Mouse (Mus musculus): Measurements from ENCODE around the gene C330021F23Rik.

C330021F23Rik gene

DNA sequence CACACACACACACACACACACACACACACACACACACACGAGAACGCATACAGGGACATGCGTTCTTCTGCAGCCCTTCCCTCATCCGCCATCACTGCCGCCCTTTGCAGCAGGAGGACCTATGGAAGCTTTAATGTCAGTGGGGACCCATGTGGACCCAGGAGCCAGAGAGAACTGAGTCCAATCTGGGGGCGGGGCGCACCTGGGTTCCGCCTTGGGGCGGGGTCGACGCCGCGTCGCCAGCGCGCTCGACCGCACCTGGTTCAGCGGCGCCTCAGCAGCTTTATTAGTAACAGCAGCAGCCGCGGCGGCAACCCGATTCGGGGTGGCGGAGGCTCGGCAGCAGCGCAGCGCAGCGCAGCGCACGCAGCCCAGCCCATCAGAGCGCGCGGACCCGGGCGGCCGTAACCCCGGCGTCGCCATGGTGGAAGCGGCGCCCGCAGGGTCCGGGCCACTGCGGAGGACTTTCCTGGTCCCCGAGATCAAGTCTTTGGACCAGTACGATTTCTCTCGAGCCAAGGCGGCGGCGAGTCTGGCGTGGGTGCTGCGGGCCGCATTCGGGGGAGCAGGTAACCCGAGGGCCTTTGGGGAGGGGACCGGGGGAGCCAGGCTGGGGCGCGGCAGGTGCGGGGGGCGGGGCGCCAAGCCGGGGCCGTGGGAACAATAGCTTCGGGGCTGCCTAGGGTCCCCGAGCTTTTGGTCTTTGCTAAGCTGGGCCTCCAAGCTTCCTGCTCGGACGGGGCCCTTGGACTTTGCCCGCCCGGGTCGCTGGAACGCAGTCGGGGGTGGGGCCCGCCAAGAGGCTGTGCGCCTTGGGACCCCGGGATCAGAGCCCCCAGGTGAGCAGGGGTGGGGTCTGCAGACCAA lies 19.8 kb downstream of the C330021F23Rik start:
- in situ Hi-C loops (cut with MboI): no loop called here

GRCm38 (mm10) chr8:3588258-3588633 lies 20.5 kb downstream of the C330021F23Rik start:
- in situ Hi-C loops (cut with MboI): no loop called here

GRCm38 (mm10) chr8:3593470-3593869 lies 25.7 kb downstream of the C330021F23Rik start:
- in situ Hi-C loops (cut with MboI): no loop called here

- in situ Hi-C loops (cut with MboI): no loop called here
These were observed 26.7 kb downstream of the C330021F23Rik start for GRCm38 (mm10) chr8:3594466-3594865.

DNA sequence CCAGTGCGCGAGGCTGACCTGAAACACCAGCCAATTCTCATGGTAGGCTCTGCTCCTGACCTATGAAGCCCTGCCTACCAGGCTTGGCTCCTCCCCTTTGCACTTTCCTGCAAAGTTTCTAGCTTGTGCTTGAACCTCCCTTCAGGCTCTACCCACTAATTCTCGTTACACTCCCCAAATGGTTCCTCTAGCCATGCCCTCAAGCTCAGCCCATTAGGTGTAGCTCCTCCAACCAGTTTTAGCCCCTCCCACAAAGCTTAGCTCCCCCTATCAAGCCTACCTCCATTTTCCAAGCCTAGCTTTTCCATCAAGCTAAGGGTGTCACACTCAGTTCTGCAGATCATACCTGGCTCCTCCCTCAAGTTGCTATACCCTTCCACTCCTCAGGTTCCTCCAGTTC lies 30.3 kb downstream of the C330021F23Rik start:
- in situ Hi-C loops (cut with MboI): no loop called here

DNA sequence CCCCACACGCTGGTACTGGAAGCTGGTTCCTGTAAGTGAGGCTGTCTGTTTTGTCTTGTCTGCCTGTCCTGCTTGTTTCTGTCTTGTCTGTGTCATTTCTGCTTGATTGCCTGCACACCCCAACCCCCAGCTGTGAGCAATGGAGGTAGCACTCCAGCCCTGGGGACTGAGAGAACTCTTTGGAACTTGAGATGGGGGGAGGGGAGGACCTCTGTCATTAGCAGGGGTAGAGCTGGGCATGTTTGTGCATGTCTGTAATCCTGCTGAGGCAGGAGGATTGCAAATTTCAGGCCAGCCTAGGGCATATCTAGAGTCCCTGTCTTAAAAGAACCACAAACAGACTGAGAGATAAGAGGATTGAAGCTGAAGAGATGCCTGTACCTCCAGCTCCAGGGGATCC lies 31.4 kb downstream of the C330021F23Rik start:
- in situ Hi-C loops (cut with MboI): no loop called here

- in situ Hi-C loops (cut with MboI): no loop called here
These were observed 32.6 kb downstream of the C330021F23Rik start for GRCm38 (mm10) chr8:3600401-3600800.

DNA sequence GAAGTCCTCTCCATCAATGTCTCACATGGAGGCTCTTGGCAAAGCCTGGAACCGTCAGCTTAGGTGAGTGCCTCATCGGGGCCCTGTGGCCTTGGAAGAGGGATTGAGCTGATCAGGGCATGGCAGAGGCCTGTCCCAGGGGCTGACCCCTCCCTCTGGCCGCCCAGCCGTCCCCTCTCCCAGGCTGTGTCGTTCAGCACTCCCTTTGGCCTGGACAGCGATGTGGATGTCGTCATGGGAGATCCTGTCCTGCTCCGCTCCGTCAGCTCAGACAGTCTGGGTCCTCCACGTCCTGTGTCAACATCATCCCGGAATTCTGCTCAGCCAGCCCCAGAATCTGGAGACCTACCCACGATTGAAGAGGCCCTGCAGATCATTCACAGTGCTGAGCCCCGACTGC lies 35.6 kb downstream of the C330021F23Rik start:
- in situ Hi-C loops (cut with MboI): no loop called here

- in situ Hi-C loops (cut with MboI): no loop called here
These were observed 38.8 kb downstream of the C330021F23Rik start for GRCm38 (mm10) chr8:3606593-3606992.

DNA sequence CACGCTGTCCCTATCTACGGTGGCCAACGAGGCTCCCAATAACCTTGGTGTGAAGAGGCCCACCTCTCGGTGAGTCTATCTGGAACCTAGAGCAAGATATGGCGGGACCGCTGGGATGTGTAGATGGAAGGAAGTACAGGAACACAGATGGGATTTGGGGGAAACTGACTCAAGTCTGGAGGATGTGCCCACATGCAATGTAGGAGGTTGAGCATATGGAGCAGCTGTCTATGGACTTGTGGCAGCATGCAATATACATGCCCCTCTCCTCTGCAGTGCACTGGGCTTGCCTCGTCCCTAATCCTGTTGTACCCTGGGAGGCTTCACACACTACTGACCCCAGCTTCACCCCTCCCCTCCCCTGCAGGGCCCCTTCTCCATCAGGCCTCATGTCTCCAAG lies 40.0 kb downstream of the C330021F23Rik start:
- in situ Hi-C loops (cut with MboI): no loop called here

DNA sequence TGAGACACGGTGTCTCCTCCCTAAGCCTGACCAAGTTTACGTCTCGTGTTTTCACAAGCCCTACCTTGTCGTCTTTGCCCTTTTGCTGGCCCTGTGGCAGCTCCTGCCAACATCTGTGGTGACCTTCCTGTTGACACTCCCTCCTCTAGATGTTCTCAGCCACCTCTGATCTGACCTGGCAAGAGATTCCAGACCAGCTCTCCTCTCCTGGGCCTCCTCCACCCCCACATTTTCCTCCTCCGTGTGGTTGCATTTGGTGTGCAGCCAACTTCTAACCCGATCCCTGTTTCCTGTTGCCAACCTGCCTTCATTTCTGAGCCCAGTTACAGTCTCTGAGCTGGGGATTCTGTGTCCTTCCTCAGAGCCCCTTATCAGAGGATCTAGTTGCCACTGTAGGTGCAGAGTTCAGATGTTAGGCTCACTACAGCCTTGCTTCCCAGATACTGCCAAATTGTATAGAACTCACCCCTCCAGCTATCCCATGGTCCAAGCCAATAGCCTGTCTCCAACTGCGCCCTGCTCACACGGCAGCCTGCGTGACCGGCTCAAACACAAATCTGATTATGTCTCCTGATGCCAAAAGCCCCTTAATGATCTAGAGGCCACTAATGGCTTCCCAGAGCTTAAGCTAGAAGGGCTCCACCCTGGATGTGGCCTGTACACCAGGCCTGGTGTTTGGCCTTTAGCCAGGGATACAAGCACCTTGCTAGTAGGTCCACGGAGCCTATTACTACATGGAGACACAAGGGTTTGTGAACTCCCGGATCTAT lies 41.4 kb downstream of the C330021F23Rik start:
- in situ Hi-C loops (cut with MboI): no loop called here

DNA sequence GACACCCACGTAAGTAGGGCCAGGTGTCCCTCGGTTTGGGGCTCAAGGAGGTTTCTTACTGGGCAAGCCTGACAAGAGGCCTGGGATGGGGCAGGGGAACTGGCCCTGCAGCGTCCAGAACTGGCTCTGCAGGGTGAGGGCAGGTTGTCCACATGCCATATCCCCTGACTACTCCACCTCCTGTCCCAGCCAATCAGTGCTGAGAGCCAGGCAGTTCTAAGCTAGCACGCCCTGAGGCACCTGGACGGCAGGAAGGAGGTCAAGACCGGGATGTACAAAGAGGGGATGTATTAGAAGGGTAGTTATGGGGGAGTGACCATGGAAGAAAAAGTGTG lies 42.0 kb downstream of the C330021F23Rik start:
- in situ Hi-C loops (cut with MboI): no loop called here

- in situ Hi-C loops (cut with MboI): no loop called here
These were observed 53.6 kb downstream of the C330021F23Rik start, which contains the start of the genes Xab2 and Pet100 for GRCm38 (mm10) chr8:3621199-3621970. Gene Xab2, minus strand, starts transcription at chr8:3621316. Gene Pet100, plus strand, starts transcription at chr8:3621548.

DNA sequence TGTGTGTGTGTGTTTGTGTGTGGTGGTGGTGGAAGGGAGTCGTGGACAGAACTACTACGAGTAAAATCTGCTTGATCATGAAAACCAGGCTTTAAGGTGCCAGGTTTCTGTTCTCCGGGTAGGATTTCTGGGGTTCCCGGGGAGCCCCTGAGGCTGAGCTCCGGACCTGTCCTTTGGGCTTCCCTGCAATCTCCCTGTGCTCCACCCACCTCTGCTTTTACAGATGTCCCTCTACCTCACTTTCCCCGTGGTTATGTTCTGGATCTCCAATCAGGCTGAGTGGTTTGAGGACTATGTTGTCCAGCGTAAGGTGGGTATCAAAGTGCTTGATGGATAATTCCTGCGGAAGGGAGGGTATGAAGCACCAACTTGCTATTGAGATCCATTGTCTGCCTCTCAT lies 54.3 kb downstream of the C330021F23Rik start:
- in situ Hi-C loops (cut with MboI): no loop called here

GRCm38 (mm10) chr8:3625445-3625844 lies 57.7 kb downstream of the C330021F23Rik start, which contains the start of gene Pcp2:
Gene Pcp2, minus strand, starts transcription at chr8:3625545.
- in situ Hi-C loops (cut with MboI): loop anchor here (5.0 kb wide), 1 partner anchor 47 kb away; the partner anchor contains the start of gene Fcor

DNA sequence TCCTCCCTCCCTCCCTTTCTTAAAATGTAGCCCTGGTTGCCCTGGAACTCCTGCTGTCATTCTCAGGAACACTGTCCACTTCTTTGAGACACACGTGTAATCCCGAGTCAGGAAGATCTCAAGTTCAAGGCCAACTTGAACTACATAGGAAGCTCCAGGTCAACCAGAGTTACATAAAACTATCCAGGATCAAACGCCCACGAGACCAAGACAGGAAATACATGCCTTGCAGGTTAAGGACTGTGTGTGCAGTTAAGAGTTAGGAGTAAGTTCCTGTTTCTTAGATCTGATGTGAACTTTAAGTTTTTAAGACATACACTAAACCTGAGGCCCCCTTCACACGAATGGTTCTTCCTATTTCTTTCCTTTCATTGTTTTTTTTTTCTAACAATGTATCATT lies 59.2 kb downstream of the C330021F23Rik start:
- in situ Hi-C loops (cut with MboI): loop anchor here (5.0 kb wide), 1 partner anchor 45 kb away; the partner anchor contains the start of gene Fcor

GRCm38 (mm10) chr8:3628014-3628413 lies 60.2 kb downstream of the C330021F23Rik start:
- in situ Hi-C loops (cut with MboI): loop anchor here (5.0 kb wide), 1 partner anchor 44 kb away; the partner anchor contains the start of gene Fcor

DNA sequence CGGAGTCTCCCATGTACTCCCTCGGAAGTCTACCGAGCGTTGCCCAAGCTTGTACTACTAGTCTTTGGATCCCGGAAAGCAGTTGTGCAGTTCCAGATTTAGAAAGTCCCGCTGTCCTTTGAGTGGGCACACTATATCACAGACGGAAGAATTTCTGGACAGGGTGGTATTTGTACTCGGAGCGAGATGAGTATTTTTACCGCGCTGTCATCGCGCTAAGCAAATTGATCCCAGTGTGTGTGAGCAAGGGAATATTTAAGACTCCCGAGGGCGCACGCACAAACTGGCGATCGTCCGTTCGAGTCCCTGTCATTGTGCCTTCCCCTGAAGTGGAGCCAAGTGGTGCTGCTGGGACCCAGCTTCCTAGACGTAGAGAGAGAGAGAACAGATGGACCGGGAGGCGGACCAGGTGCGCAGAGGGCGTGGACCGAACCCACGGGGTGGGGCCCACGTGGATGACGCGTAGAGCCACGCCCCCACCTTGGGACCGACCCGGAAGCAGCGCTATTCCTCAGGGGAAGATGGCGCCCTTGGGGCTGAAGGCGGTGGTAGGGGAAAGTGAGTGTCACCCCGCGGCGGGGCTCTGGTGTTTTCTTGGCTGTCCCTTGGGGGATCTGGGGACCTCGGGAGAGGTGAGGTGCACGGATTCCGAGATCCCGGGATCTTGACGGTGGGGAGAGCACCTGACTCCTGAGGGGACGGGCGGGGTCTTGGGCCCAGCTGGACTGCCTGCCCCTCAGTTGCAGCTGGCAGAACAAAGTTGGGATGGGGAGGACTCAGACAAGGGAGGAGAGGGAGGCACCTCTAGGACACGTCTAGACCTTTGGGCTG lies 63.1 kb downstream of the C330021F23Rik start, which contains the start of gene Stxbp2:
Gene Stxbp2, plus strand, starts transcription at position 309 of the 831 bp plus-strand sequence.
- in situ Hi-C loops (cut with MboI): no loop called here

DNA sequence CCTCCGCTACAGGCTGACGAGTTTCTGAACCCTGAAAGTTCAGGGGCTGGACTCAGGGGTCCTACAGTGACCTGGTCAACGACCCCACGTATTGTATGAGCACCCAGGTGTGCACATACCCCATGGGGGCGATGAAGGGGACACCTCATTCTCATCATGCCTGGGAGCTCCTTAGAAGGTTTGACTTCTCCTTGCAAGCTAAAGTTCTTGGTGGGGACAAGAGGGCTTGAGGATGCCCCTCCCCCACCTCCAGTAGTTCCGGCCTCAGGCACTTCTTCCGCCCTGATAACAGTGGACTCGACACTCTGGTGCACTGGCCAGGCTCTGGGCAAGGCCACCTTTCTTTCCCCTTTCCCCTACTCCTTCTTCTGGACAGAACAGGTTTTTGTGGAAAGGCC lies 63.7 kb downstream of the C330021F23Rik start:
- in situ Hi-C loops (cut with MboI): no loop called here

Measured in mature B cell (primary cell).